8 mouse cellular contexts compared by ENCODE assay signal in the genomic region with DNA sequence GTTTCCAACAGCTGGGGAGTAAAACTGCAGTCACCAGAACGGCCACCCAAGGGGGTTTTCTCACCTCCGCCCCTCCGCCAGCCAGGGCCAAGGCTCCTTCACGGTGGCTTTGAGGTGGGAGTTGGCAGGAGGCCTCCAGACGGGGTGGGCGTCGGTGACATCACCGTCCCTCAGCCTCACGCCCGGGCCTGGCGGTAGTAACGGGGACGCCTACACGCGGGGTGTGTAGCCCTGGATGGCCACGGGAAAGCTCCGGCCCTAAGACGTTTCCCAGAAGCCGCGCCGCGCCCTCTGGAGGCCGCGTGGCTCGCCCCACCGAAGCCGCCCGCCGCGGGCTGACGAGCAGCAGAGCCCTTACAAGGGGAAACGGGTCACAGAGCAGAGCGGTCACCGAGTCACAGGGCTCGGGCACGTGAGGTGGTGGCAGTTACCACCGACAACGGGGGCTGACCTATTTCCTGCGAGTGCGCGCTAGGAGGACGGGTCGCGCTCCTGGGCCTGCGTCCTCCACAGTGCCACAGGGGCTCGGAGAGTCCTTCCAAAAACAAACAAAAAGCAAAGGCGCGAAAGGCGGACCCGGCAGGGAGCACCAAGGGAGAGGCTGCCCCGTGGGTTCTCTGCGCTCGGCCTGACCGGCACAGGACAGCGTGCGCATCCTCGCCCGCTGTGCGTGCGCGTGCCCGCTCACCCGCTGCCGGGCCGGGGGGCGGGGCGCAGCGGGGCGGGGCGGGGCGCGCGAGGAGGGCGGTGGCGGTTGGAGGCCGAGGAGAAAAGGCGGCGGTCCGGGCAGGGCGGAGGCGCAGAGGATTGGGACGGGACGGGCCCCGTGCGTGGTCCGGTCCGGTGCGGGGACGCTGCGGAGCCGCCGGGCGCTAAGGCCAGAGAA. TPM values are rescaled to one million over a fixed set of nuclear protein-coding genes. Genes with fewer than 3 reads are reported as not detected.
DNase-seq lines count a peak whose midpoint lies in the region; ATAC-seq and TF ChIP-seq lines count a peak whose summit lies in the region.

A gene (plus strand): TSS at position 753 of the 886 bp plus-strand sequence.

- peaks cover 3% of the 10 kb centered on the region; the same call in 1 of the 2 replicates for H3K4me1 ChIP-seq in bone marrow macrophage, adult 2 months (ENCODE audit: control insufficient read depth, insufficient read depth, low read length)
- H3K4me1 ChIP-seq in embryonic facial prominence, embryonic 15.5 days: peaks cover 8% of the 10 kb centered on the region; the same call in 1 of the 2 replicates
- H3K4me1 ChIP-seq in limb, embryonic 13.5 days: peaks cover 13% of the 10 kb centered on the region
- peaks cover 16% of the 10 kb centered on the region for H3K4me1 ChIP-seq in midbrain, embryonic 15.5 days

- ATAC-seq in embryonic facial prominence, embryonic 15.5 days (ENCODE audit: insufficient number of reproducible peaks, low FRiP score, low TSS enrichment, low read depth): peak; percentile 95
- ATAC-seq in limb, embryonic 13.5 days (ENCODE audit: low FRiP score, low read depth): peak; percentile 94
- ATAC-seq in midbrain, embryonic 15.5 days (replicated peaks): peak; percentile 96

- H3K9me3 ChIP-seq in embryonic facial prominence, embryonic 15.5 days (replicated peaks): no peaks in the 10 kb centered on the region
- no peaks in the 10 kb centered on the region for H3K9me3 ChIP-seq in limb, embryonic 13.5 days
- H3K9me3 ChIP-seq in midbrain, embryonic 15.5 days: no peaks in the 10 kb centered on the region

- H3K36me3 ChIP-seq in embryonic facial prominence, embryonic 15.5 days: no peaks in the 10 kb centered on the region
- 0 out of 2 replicates have a peak, but pooled peaks cover 3% of the 10 kb centered on the region for H3K36me3 ChIP-seq in limb, embryonic 13.5 days
- H3K36me3 ChIP-seq in midbrain, embryonic 15.5 days (replicated peaks): no peaks in the 10 kb centered on the region

- no peaks in the 10 kb centered on the region for H3K27me3 ChIP-seq in embryonic facial prominence, embryonic 15.5 days
- no peaks in the 10 kb centered on the region for H3K27me3 ChIP-seq in limb, embryonic 13.5 days
- no peaks in the 10 kb centered on the region for H3K27me3 ChIP-seq in midbrain, embryonic 15.5 days (replicated peaks)

- TF ChIP-seq CTCF in bone marrow macrophage, adult 2 months (IDR thresholded peaks at IDR 0.05; ENCODE audit: low read depth, low read length): no peak

- peak within 1 kb of the TSS; percentile 90 for H3K9ac ChIP-seq in embryonic facial prominence, embryonic 15.5 days
- H3K9ac ChIP-seq in limb, embryonic 13.5 days: peak within 1 kb of the TSS; percentile 97
- peak within 1 kb of the TSS; percentile 92 for H3K9ac ChIP-seq in midbrain, embryonic 15.5 days

- H3K4me2 ChIP-seq in embryonic facial prominence, embryonic 15.5 days (replicated peaks): peak within 1 kb of the TSS; percentile 92
- H3K4me2 ChIP-seq in limb, embryonic 13.5 days (replicated peaks): peak within 1 kb of the TSS; percentile 85
- peak within 1 kb of the TSS; percentile 89 for H3K4me2 ChIP-seq in midbrain, embryonic 15.5 days

- 2% methylated on average over 84 of the region's 93 CpGs for WGBS in embryonic facial prominence, embryonic 15.5 days
- under 1% methylated on average over 86 of the region's 93 CpGs for WGBS in limb, embryonic 13.5 days
- WGBS in midbrain, embryonic 15.5 days: under 1% methylated on average over 88 of the region's 93 CpGs

- H3K4me3 ChIP-seq in bone marrow macrophage, adult 2 months (ENCODE audit: insufficient read depth, low read length): peak within 1 kb of the TSS; percentile 80
- peak within 1 kb of the TSS; percentile 95 for H3K4me3 ChIP-seq in embryonic facial prominence, embryonic 15.5 days (replicated peaks)
- H3K4me3 ChIP-seq in limb, embryonic 13.5 days: peak within 1 kb of the TSS; percentile 94
- H3K4me3 ChIP-seq in midbrain, embryonic 15.5 days: peak within 1 kb of the TSS; percentile 99

- H3K27ac ChIP-seq in bone marrow macrophage, adult 2 months (ENCODE audit: insufficient read depth, low read depth, low read length): peak within 1 kb of the TSS; percentile 94
- peak within 1 kb of the TSS; percentile 96 for H3K27ac ChIP-seq in embryonic facial prominence, embryonic 15.5 days (replicated peaks)
- peak within 1 kb of the TSS; percentile 97 for H3K27ac ChIP-seq in limb, embryonic 13.5 days
- peak within 1 kb of the TSS; percentile 98 for H3K27ac ChIP-seq in midbrain, embryonic 15.5 days

- TF ChIP-seq POLR2A in bone marrow macrophage, adult 2 months (IDR thresholded peaks at IDR 0.05; ENCODE audit: borderline replicate concordance, low read depth, low read length): no peak

- DNase-seq in A20 (ENCODE audit: low read depth, low spot score): peak; percentile 92
- peak; percentile 97 to 98 for DNase-seq in heart, adult 9 months (ENCODE audit: low spot score in 2 of 2)
- DNase-seq in kidney, adult 9 months: peak; percentile 97
- DNase-seq in spleen, adult 18-20 months: peak; percentile 81 to 90

RNA-seq across cellular contexts. Expression of the gene that starts here (rescaled TPM):
- polyA plus RNA-seq in bone marrow macrophage, adult 2 months (2012; ENCODE audit: insufficient read depth, insufficient read length, missing spikeins): 7.2 and 9.2 TPM in 2 replicates
- 28.6 and 29.6 TPM in 2 replicates for polyA plus RNA-seq in embryonic facial prominence, embryonic 15.5 days (2015; fragmentation: Nextera tagmentation; extraction: Ambion mirVana)
- 45.1 and 46.1 TPM in 2 replicates for polyA plus RNA-seq in limb, embryonic 13.5 days (2015; fragmentation: Nextera tagmentation; extraction: Ambion mirVana)
- 21.9 and 22.3 TPM in 2 replicates for polyA plus RNA-seq in midbrain, embryonic 15.5 days (2015; fragmentation: Nextera tagmentation; extraction: Ambion mirVana)

Comparison
In these comparisons a context has a peak if more than half of its experiments do, and no peak if none do; other contexts are left out.
1. Peak in every context shown above with its lines: DNase-seq, ATAC-seq, H3K4me3 ChIP-seq and H3K27ac ChIP-seq.